Mouse (Mus musculus): ENCODE results near the gene Ankrd13c.
"Not testable (repeated sequence)": the region's sequence is repeated elsewhere in the genome, so short reads cannot be mapped to it uniquely, and the experiment has no call there.

DNA sequence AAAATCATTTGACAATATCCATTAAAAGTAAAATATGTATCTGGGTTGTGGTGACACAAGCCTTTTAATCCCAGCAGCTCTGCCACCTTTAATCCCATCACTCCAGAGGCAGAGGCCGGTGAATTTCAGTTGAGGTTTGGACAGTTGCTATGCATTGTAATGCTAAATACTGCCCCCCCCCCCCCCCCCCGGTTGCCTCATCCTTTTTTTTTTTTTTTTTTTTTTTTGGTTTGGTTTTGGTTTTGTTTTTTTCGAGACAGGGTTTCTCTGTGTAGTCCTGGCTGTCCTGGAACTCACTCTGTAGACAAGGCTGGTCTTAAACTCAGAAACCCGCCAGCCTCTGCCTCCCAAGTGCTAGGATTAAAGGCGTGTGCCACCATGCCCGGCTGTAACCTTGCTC lies 13.8 kb upstream of the Ankrd13c start:
- not testable (repeated sequence) for TF ChIP-seq EP300, CTCF (IDR thresholded peaks at IDR 0.05)

Data from lung, postnatal 0 days (tissue).